Mouse (Mus musculus): Measurements from ENCODE around the gene Wdr1.

GRCm38 (mm10) chr5:38598647-38599304 is 35.8 kb upstream of the Wdr1 start:
- TF ChIP-seq CTCF (IDR thresholded peaks at IDR 0.05) (peak; percentile 23; the same call in 1 of the 2 replicates), EP300 (IDR thresholded peaks at IDR 0.05) (no peak)

Measured in lung, postnatal 0 days (tissue).